Mouse (Mus musculus) MEL (cell line): Measurements from ENCODE around the gene Jchain. TPM values are rescaled to one million over a fixed set of nuclear protein-coding genes. Genes with fewer than 3 reads are reported as not detected.

Experiments
- DNase-seq: peaks from one replicate; pipeline ENCODE4 v3.0.0; 2011; ENCODE audit warnings: low read depth, low spot score
- H3K27ac ChIP-seq: 2 replicates; pipeline ENCODE4 v1.5.1; 2012; ENCODE audit warnings: low read depth, mild to moderate bottlenecking, control low read depth, low read length, moderate library complexity; ENCODE audit not compliant: control insufficient read depth
- H3K27me3 ChIP-seq, 2 experiments: fragments of 150-350 bp in 1 of 2; sonication (generic) in 1 of 2; 2 replicates each; pipeline ENCODE4 v1.6.1; 2012; ENCODE audit warnings: low read length in 2 of 2, mild to moderate bottlenecking in 2 of 2, improper control_type of control experiment in 1 of 2, moderate library complexity in 1 of 2; ENCODE audit not compliant: insufficient read depth in 2 of 2, control insufficient read depth in 1 of 2
- H3K36me3 ChIP-seq, 2 experiments: 2 replicates each; pipeline ENCODE4 v1.6.1; 2012 to 2014; ENCODE audit warnings: low read length in 2 of 2, improper control_type of control experiment in 1 of 2, inconsistent platforms in 1 of 2, mild to moderate bottlenecking in 1 of 2; ENCODE audit not compliant: insufficient read depth in 2 of 2, control insufficient read depth in 1 of 2
- H3K4me1 ChIP-seq, 2 experiments: fragments of 150-350 bp in 1 of 2; sonication (generic) in 1 of 2; 2 replicates each; pipeline ENCODE4 v1.6.1; 2012; ENCODE audit warnings: low read length in 2 of 2, improper control_type of control experiment in 1 of 2, mild to moderate bottlenecking in 1 of 2; ENCODE audit not compliant: insufficient read depth in 2 of 2, control insufficient read depth in 1 of 2
- H3K4me3 ChIP-seq, 2 experiments: fragments of 150-350 bp in 1 of 2; sonication (generic) in 1 of 2; 2 replicates each; pipeline ENCODE4 v1.5.1; 2012; ENCODE audit warnings: low read depth in 2 of 2, low read length in 2 of 2, mild to moderate bottlenecking in 2 of 2, moderate library complexity in 2 of 2, control low read depth in 1 of 2, improper control_type of control experiment in 1 of 2; ENCODE audit not compliant: control insufficient read depth in 1 of 2, insufficient read depth in 1 of 2
- H3K79me2 ChIP-seq: 2 replicates; pipeline ENCODE4 v1.6.1; 2012; ENCODE audit warnings: mild to moderate bottlenecking, low read length, moderate library complexity; ENCODE audit not compliant: control insufficient read depth, poor library complexity, insufficient read depth
- H3K9ac ChIP-seq: 2 replicates; pipeline ENCODE4 v1.6.1; 2012; ENCODE audit warnings: low read depth, mild to moderate bottlenecking, control low read depth, low read length, moderate library complexity; ENCODE audit not compliant: control insufficient read depth, poor library complexity, severe bottlenecking
- H3K9me3 ChIP-seq: fragments of 150-350 bp; sonication (generic); replicated peaks from 2 replicates; pipeline ENCODE4 v1.6.1; 2012; ENCODE audit warnings: mild to moderate bottlenecking, low read length, improper control_type of control experiment, moderate library complexity; ENCODE audit not compliant: insufficient read depth
- BHLHE40 ChIP-seq: IDR thresholded peaks from 2 replicates; pipeline ENCODE4 v1.6.1; 2012; ENCODE audit warnings: low read depth, mild to moderate bottlenecking, inconsistent platforms, low read length, improper control_type of control experiment, borderline replicate concordance
- CHD1 ChIP-seq: IDR thresholded peaks from 2 replicates; pipeline ENCODE4 v1.6.1; 2012; ENCODE audit warnings: low read depth, mild to moderate bottlenecking, inconsistent platforms, low read length, improper control_type of control experiment
- CHD2 ChIP-seq: IDR thresholded peaks from 2 replicates; pipeline ENCODE4 v1.6.1; 2011; ENCODE audit warnings: low read length, improper control_type of control experiment
- E2F4 ChIP-seq: IDR thresholded peaks from 2 replicates; pipeline ENCODE4 v1.6.1; 2011; ENCODE audit warnings: low read depth, low read length, improper control_type of control experiment, borderline replicate concordance
- ELF1 ChIP-seq: IDR thresholded peaks from 2 replicates; pipeline ENCODE4 v1.6.1; 2014; ENCODE audit warnings: low read depth, mild to moderate bottlenecking, inconsistent platforms, low read length, improper control_type of control experiment, moderate library complexity
- GABPA ChIP-seq: IDR thresholded peaks from 2 replicates; pipeline ENCODE4 v1.6.1; 2012; ENCODE audit warnings: low read depth, mild to moderate bottlenecking, inconsistent platforms, low read length, improper control_type of control experiment, moderate library complexity
- GATA1 ChIP-seq: IDR thresholded peaks from 2 replicates; pipeline ENCODE4 v1.6.1; 2011; ENCODE audit warnings: low read depth, low read length, improper control_type of control experiment
- MAZ ChIP-seq: IDR thresholded peaks from 2 replicates; pipeline ENCODE4 v1.6.1; 2012; ENCODE audit warnings: low read depth, mild to moderate bottlenecking, inconsistent platforms, low read length, improper control_type of control experiment
- MEF2A ChIP-seq: IDR thresholded peaks from 2 replicates; pipeline ENCODE4 v1.6.1; 2014; ENCODE audit warnings: low read depth, mild to moderate bottlenecking, inconsistent platforms, low read length, improper control_type of control experiment; ENCODE audit not compliant: poor library complexity, insufficient replicate concordance, severe bottlenecking; ENCODE audit errors: extremely low read depth
- MXI1 ChIP-seq: IDR thresholded peaks from 2 replicates; pipeline ENCODE4 v1.6.1; 2011; ENCODE audit warnings: mild to moderate bottlenecking, low read depth, low read length, improper control_type of control experiment
- NELFE ChIP-seq: IDR thresholded peaks from 2 replicates; pipeline ENCODE4 v1.6.1; 2011; ENCODE audit warnings: low read depth, low read length, improper control_type of control experiment
- POLR2AphosphoS2 ChIP-seq: IDR thresholded peaks from 2 replicates; pipeline ENCODE4 v1.6.1; 2011; ENCODE audit warnings: low read length, improper control_type of control experiment
- POLR2AphosphoS5 ChIP-seq: IDR thresholded peaks from 2 replicates; pipeline ENCODE4 v1.6.1; 2012; ENCODE audit warnings: low read depth, borderline replicate concordance, mild to moderate bottlenecking, inconsistent platforms, low read length, moderate library complexity, mixed read lengths
- RAD21 ChIP-seq: IDR thresholded peaks from 2 replicates; pipeline ENCODE4 v1.6.1; 2011; ENCODE audit warnings: mild to moderate bottlenecking, low read depth, low read length, improper control_type of control experiment
- RCOR1 ChIP-seq: IDR thresholded peaks from 2 replicates; pipeline ENCODE4 v1.6.1; 2012; ENCODE audit warnings: low read depth, mild to moderate bottlenecking, inconsistent platforms, low read length, improper control_type of control experiment
- SMC3 ChIP-seq: IDR thresholded peaks from 2 replicates; pipeline ENCODE4 v1.6.1; 2011; ENCODE audit warnings: low read depth, low read length, improper control_type of control experiment
- UBTF ChIP-seq: IDR thresholded peaks from 2 replicates; pipeline ENCODE4 v1.6.1; 2012; ENCODE audit warnings: low read depth, mild to moderate bottlenecking, inconsistent platforms, low read length, improper control_type of control experiment, moderate library complexity, borderline replicate concordance; ENCODE audit not compliant: insufficient read depth
- USF1 ChIP-seq: IDR thresholded peaks from 2 replicates; pipeline ENCODE4 v1.6.1; 2014; ENCODE audit warnings: low read depth, mild to moderate bottlenecking, inconsistent platforms, low read length, improper control_type of control experiment, moderate library complexity
- USF2 ChIP-seq, 2 experiments: IDR thresholded peaks; 2 replicates each; pipeline ENCODE4 v1.6.1; 2011 to 2012; ENCODE audit warnings: improper control_type of control experiment in 2 of 2, low read length in 2 of 2, borderline replicate concordance in 1 of 2, inconsistent platforms in 1 of 2, low read depth in 1 of 2, mild to moderate bottlenecking in 1 of 2; ENCODE audit not compliant: insufficient read depth in 1 of 2
- polyA plus RNA-seq, 2 experiments: library from polyadenylated mRNA; stranded (reverse) in 1 of 2; unstranded in 1 of 2; fragments of >175 nt in 1 of 2; fragments of >200 nt in 1 of 2; gene quantifications; 2 replicates each; pipeline versions ENCODE4 v1.2.1 to v1.2.4; 2012; ENCODE audit warnings: low replicate concordance in 2 of 2, low read depth in 1 of 2; ENCODE audit not compliant: insufficient read length in 2 of 2, insufficient read depth in 1 of 2, missing spikeins in 1 of 2
- total RNA-seq: library from RNA; depleted of rRNA; stranded (reverse); fragments of 300-350 nt; gene quantifications from 2 replicates; pipeline ENCODE4 v1.2.3, GENCODE M21; 2012; rRNA removed

The Jchain gene
- total and polyA plus RNA-seq, 3 experiments, result not detected

DNA sequence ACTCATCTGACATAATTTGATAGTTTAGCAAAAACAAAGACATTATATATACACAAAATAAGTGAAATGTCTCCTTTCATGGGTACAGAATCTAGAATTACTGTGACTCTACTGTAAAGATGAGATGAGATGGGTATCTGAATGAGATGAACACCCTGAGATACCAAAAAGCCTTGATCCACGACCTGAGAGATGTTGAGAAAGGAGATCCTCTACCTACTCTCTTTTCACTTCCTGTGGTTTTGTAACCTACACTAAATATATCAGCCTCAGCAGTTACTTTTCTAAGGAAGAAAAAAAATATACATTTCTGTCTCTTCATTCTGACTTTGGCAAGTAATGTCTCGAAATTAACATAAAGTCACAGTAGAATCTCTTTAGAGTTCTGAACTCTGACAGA, 38.7 kb downstream of the Jchain start:
- H3K79me2 ChIP-seq, result no peaks in the 10 kb centered on the region
- no peaks in the 10 kb centered on the region for H3K36me3 ChIP-seq
- H3K9me3 ChIP-seq, result no peaks in the 10 kb centered on the region
- H3K4me1 ChIP-seq, result no peaks in the 10 kb centered on the region
- no peak for TF ChIP-seq MXI1
- TF ChIP-seq NELFE, result no peak
- TF ChIP-seq USF1, result no peak
- TF ChIP-seq GATA1, result no peak
- no peak for TF ChIP-seq E2F4
- TF ChIP-seq CHD1, result no peak
- no peak for TF ChIP-seq MAZ
- TF ChIP-seq MEF2A, result no peak
- no peak for TF ChIP-seq USF2 (IDR thresholded peaks at IDR 0.05; ENCODE audit: borderline replicate concordance in 1 of 2, insufficient read depth in 1 of 2, low read depth in 1 of 2, low read length in 2 of 2)
- TF ChIP-seq RCOR1, result no peak
- no peak for TF ChIP-seq POLR2AphosphoS5
- no peak for TF ChIP-seq ELF1
- no peak for TF ChIP-seq UBTF
- no peak for TF ChIP-seq POLR2AphosphoS2
- TF ChIP-seq RAD21, result no peak
- no peak for TF ChIP-seq BHLHE40
- no peak for TF ChIP-seq SMC3
- TF ChIP-seq CHD2, result no peak
- TF ChIP-seq GABPA, result no peak
- H3K4me3 ChIP-seq, result no peak overlapping the region
- peaks cover 3 to 5% of the 10 kb centered on the region in 2 experiments; a peak in 3 of 4 replicates for H3K27me3 ChIP-seq
- no peak overlapping the region for H3K27ac ChIP-seq
- no peak overlapping the region for H3K9ac ChIP-seq
- DNase-seq, result no peak

DNA sequence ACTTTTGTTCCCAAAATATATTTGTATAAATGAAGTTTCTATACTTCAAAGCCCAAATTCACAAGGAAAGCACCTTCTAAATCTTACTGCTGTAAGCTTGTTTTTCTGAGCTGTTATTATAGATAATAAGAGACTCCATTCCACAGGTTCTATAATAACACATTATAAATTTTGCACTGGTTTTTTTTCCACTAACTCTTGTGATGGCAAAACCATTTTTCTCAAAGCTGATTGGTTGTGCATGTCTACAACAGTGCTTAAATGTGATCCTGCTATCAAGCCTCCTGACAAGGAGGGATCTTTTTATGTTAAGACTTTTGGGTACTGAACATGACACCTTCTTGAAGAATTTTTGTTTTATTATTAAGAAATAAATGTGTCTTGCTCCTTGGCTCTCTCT, 40.0 kb downstream of the Jchain start, which contains the start of gene Enam:
TSS of gene Enam (plus strand) at position 301 of the 400 bp plus-strand sequence.
- no peaks in the 10 kb centered on the region for H3K36me3 ChIP-seq
- no peaks in the 10 kb centered on the region for H3K4me1 ChIP-seq
- H3K27me3 ChIP-seq, result peaks cover 2 to 3% of the 10 kb centered on the region in 2 experiments; a peak in 3 of 4 replicates
- no peaks in the 10 kb centered on the region for H3K79me2 ChIP-seq
- no peak for DNase-seq
- H3K9ac ChIP-seq, result no peak within 1 kb of the TSS
- H3K27ac ChIP-seq, result no peak within 1 kb of the TSS
- TF ChIP-seq USF1 (no peak), POLR2AphosphoS2 (no peak), MXI1 (no peak)
- H3K4me3 ChIP-seq, result no peak within 1 kb of the TSS
- no peaks in the 10 kb centered on the region for H3K9me3 ChIP-seq

Other genes with a start within 250 kb of the Jchain start
- not detected in 2 replicates for gene Prol1, start 210.6 kb downstream of the Jchain start, total RNA-seq
- gene Prol1, start 210.6 kb downstream of the Jchain start, polyA plus RNA-seq, result not detected
- gene Amtn, start 151.8 kb downstream of the Jchain start, total RNA-seq, result not detected in 2 replicates
- gene Amtn, start 151.8 kb downstream of the Jchain start, polyA plus RNA-seq, result not detected
- gene Ambn, start 71.9 kb downstream of the Jchain start, total RNA-seq, result not detected in 2 replicates
- gene Ambn, start 71.9 kb downstream of the Jchain start, polyA plus RNA-seq, result not detected
- not detected in 2 replicates for gene Enam, start 39.9 kb downstream of the Jchain start, total RNA-seq
- not detected for gene Enam, start 39.9 kb downstream of the Jchain start, polyA plus RNA-seq
- 44.7 and 48.4 TPM in 2 replicates for gene Utp3, start 26.6 kb upstream of the Jchain start, total RNA-seq
- 100 to 1,000 TPM in 1 of 2 experiments, 10 to 100 TPM in 1; 73.9 to 120 TPM for gene Utp3, start 26.6 kb upstream of the Jchain start, polyA plus RNA-seq
- 3.2 and 3.7 TPM in 2 replicates for gene Rufy3, start 37.1 kb upstream of the Jchain start, total RNA-seq
- 1 to 10 TPM in 1 of 2 experiments, not detected in 1; 5.7 TPM for gene Rufy3, start 37.1 kb upstream of the Jchain start, polyA plus RNA-seq
- 49.4 and 50.0 TPM in 2 replicates for gene Grsf1, start 148.3 kb upstream of the Jchain start, total RNA-seq
- gene Grsf1, start 148.3 kb upstream of the Jchain start, polyA plus RNA-seq, result 10 to 100 TPM in 1 of 2 experiments, not detected in 1; 62.8 TPM
- 14.0 TPM in 2 replicates for gene Mob1b, start 193.0 kb upstream of the Jchain start, total RNA-seq
- gene Mob1b, start 193.0 kb upstream of the Jchain start, polyA plus RNA-seq, result 10 to 100 TPM in 1 of 2 experiments, not detected in 1; 12.2 TPM
- 13.6 and 14.6 TPM in 2 replicates for gene Dck, start 237.1 kb upstream of the Jchain start, total RNA-seq
- 10 to 100 TPM in 1 of 2 experiments, not detected in 1; 21.4 TPM for gene Dck, start 237.1 kb upstream of the Jchain start, polyA plus RNA-seq